Mouse (Mus musculus): ENCODE data around the gene Usp19. TPM values are rescaled to one million over a fixed set of nuclear protein-coding genes. Genes with fewer than 3 reads are reported as not detected.

The Usp19 gene
- polyA plus RNA-seq, 1 experiment from 2014 or later, result 43.8 TPM

- ATAC-seq (replicated peaks; ENCODE audit: low FRiP score, low read depth) (no peak), DNase-seq (ENCODE audit: low spot score) (no peak)
- TF ChIP-seq CTCF (IDR thresholded peaks at IDR 0.05; ENCODE audit: low read depth), result no peak
- Histone ChIP-seq H3K27ac (no peak overlapping the region), H3K4me2 (ENCODE audit: low read length) (no peak overlapping the region), H3K4me3 (replicated peaks; ENCODE audit: low read depth, low read length) (no peak overlapping the region), H3K36me3 (ENCODE audit: insufficient read depth, low read length) (peaks cover 64% of the 10 kb centered on the region), H3K9me3 (replicated peaks; ENCODE audit: low read length) (no peaks in the 10 kb centered on the region), H3K9ac (ENCODE audit: low read depth, low read length) (no peak overlapping the region), H3K27me3 (ENCODE audit: insufficient read depth, low read length) (no peaks in the 10 kb centered on the region), H3K4me1 (replicated peaks; ENCODE audit: insufficient read depth, low read length) (no peaks in the 10 kb centered on the region)
- WGBS, result 90% methylated on average over 1 of the region's 1 CpGs
Observed at GRCm38 (mm10) chr9:108531496-108531895, 41.1 kb downstream of the Usp19 start.

GRCm38 (mm10) chr9:108540846-108541245, 50.4 kb downstream of the Usp19 start:
- Histone ChIP-seq H3K36me3 (ENCODE audit: insufficient read depth, low read length) (peaks cover 71% of the 10 kb centered on the region), H3K27me3 (ENCODE audit: insufficient read depth, low read length) (no peaks in the 10 kb centered on the region), H3K9me3 (replicated peaks; ENCODE audit: low read length) (no peaks in the 10 kb centered on the region), H3K4me1 (replicated peaks; ENCODE audit: insufficient read depth, low read length) (no peaks in the 10 kb centered on the region), H3K27ac (no peak overlapping the region), H3K4me2 (ENCODE audit: low read length) (no peak overlapping the region), H3K4me3 (replicated peaks; ENCODE audit: low read depth, low read length) (no peak overlapping the region), H3K9ac (ENCODE audit: low read depth, low read length) (no peak overlapping the region)
- no peak for TF ChIP-seq CTCF (IDR thresholded peaks at IDR 0.05; ENCODE audit: low read depth)
- ATAC-seq (replicated peaks; ENCODE audit: low FRiP score, low read depth) (no peak), DNase-seq (ENCODE audit: low spot score) (no peak)

- no peak for ATAC-seq (replicated peaks; ENCODE audit: low FRiP score, low read depth)
- H3K4me3 ChIP-seq (replicated peaks; ENCODE audit: low read depth, low read length), result no peak overlapping the region
- no peaks in the 10 kb centered on the region for H3K4me1 ChIP-seq (replicated peaks; ENCODE audit: insufficient read depth, low read length)
- H3K27ac ChIP-seq, result no peak overlapping the region
- no peak overlapping the region for H3K4me2 ChIP-seq (ENCODE audit: low read length)
- WGBS, result 93% methylated on average over 3 of the region's 3 CpGs
- no peak for DNase-seq (ENCODE audit: low spot score)
- H3K9ac ChIP-seq (ENCODE audit: low read depth, low read length), result no peak overlapping the region
- no peak for TF ChIP-seq CTCF (IDR thresholded peaks at IDR 0.05; ENCODE audit: low read depth)
- no peaks in the 10 kb centered on the region for H3K27me3 ChIP-seq (ENCODE audit: insufficient read depth, low read length)
- H3K36me3 ChIP-seq (ENCODE audit: insufficient read depth, low read length), result peaks cover 77% of the 10 kb centered on the region
- H3K9me3 ChIP-seq (replicated peaks; ENCODE audit: low read length), result no peaks in the 10 kb centered on the region
Observed at GRCm38 (mm10) chr9:108545986-108546385, 55.6 kb downstream of the Usp19 start.

GRCm38 (mm10) chr9:108546875-108547274, 56.5 kb downstream of the Usp19 start:
- H3K27ac ChIP-seq, result no peak overlapping the region
- peaks cover 71% of the 10 kb centered on the region for H3K36me3 ChIP-seq (ENCODE audit: insufficient read depth, low read length)
- H3K4me1 ChIP-seq (replicated peaks; ENCODE audit: insufficient read depth, low read length), result no peaks in the 10 kb centered on the region
- no peak overlapping the region for H3K4me3 ChIP-seq (replicated peaks; ENCODE audit: low read depth, low read length)
- H3K4me2 ChIP-seq (ENCODE audit: low read length), result no peak overlapping the region
- H3K27me3 ChIP-seq (ENCODE audit: insufficient read depth, low read length), result no peaks in the 10 kb centered on the region
- H3K9ac ChIP-seq (ENCODE audit: low read depth, low read length), result no peak overlapping the region
- ATAC-seq (replicated peaks; ENCODE audit: low FRiP score, low read depth) (no peak), DNase-seq (ENCODE audit: low spot score) (no peak)
- no peak for TF ChIP-seq CTCF (IDR thresholded peaks at IDR 0.05; ENCODE audit: low read depth)
- no peaks in the 10 kb centered on the region for H3K9me3 ChIP-seq (replicated peaks; ENCODE audit: low read length)
- 83% methylated on average over 1 of the region's 1 CpGs for WGBS

Other genes with a start within 250 kb of the Usp19 start
- 165 and 170 TPM in 2 replicates for gene Dag1, start 226.6 kb upstream of the Usp19 start, polyA plus RNA-seq (2015; fragmentation: Nextera tagmentation; extraction: Ambion mirVana)
- 30.1 and 34.5 TPM in 2 replicates for gene Nicn1, start 200.2 kb upstream of the Usp19 start, polyA plus RNA-seq (2015; fragmentation: Nextera tagmentation; extraction: Ambion mirVana)
- gene Amt, start 193.7 kb upstream of the Usp19 start, polyA plus RNA-seq (2015; fragmentation: Nextera tagmentation; extraction: Ambion mirVana), result 50.5 and 51.2 TPM in 2 replicates
- gene Rhoa, start 184.5 kb upstream of the Usp19 start, polyA plus RNA-seq (2015; fragmentation: Nextera tagmentation; extraction: Ambion mirVana), result 448 and 489 TPM in 2 replicates
- 47.5 and 49.0 TPM in 2 replicates for gene Tcta, start 184.4 kb upstream of the Usp19 start, polyA plus RNA-seq (2015; fragmentation: Nextera tagmentation; extraction: Ambion mirVana)
- 1,215 and 1,273 TPM in 2 replicates for gene Gpx1, start 151.7 kb upstream of the Usp19 start, polyA plus RNA-seq (2015; fragmentation: Nextera tagmentation; extraction: Ambion mirVana)
- 64.0 and 79.9 TPM in 2 replicates for gene Usp4, start 142.7 kb upstream of the Usp19 start, polyA plus RNA-seq (2015; fragmentation: Nextera tagmentation; extraction: Ambion mirVana)
- 0.17 and 0.66 TPM in 2 replicates for gene 1700102P08Rik, start 97.8 kb upstream of the Usp19 start, polyA plus RNA-seq (2015; fragmentation: Nextera tagmentation; extraction: Ambion mirVana)
- gene Ccdc36, start 62.1 kb upstream of the Usp19 start, polyA plus RNA-seq (2015; fragmentation: Nextera tagmentation; extraction: Ambion mirVana), result 0.91 and 0.96 TPM in 2 replicates
- gene BC048562, start 54.1 kb upstream of the Usp19 start, polyA plus RNA-seq (2015; fragmentation: Nextera tagmentation; extraction: Ambion mirVana), result not detected in 2 replicates
- 49.5 and 55.3 TPM in 2 replicates for gene Ccdc71, start 30.1 kb upstream of the Usp19 start, polyA plus RNA-seq (2015; fragmentation: Nextera tagmentation; extraction: Ambion mirVana)
- gene Klhdc8b, start 29.0 kb upstream of the Usp19 start, polyA plus RNA-seq (2015; fragmentation: Nextera tagmentation; extraction: Ambion mirVana), result 31.1 and 33.5 TPM in 2 replicates
- 35.6 and 38.9 TPM in 2 replicates for gene Lamb2, start 10.9 kb upstream of the Usp19 start, polyA plus RNA-seq (2015; fragmentation: Nextera tagmentation; extraction: Ambion mirVana)
- 87.9 and 94.1 TPM in 2 replicates for gene Qars, start 17.1 kb downstream of the Usp19 start, polyA plus RNA-seq (2015; fragmentation: Nextera tagmentation; extraction: Ambion mirVana)
- 87.2 and 87.9 TPM in 2 replicates for gene Qrich1, start 26.2 kb downstream of the Usp19 start, polyA plus RNA-seq (2015; fragmentation: Nextera tagmentation; extraction: Ambion mirVana)
- gene Impdh2, start 69.7 kb downstream of the Usp19 start, polyA plus RNA-seq (2015; fragmentation: Nextera tagmentation; extraction: Ambion mirVana), result 118 and 132 TPM in 2 replicates
- gene Ndufaf3, start 76.8 kb downstream of the Usp19 start, polyA plus RNA-seq (2015; fragmentation: Nextera tagmentation; extraction: Ambion mirVana), result 67.7 and 69.2 TPM in 2 replicates
- gene Dalrd3, start 79.3 kb downstream of the Usp19 start, polyA plus RNA-seq (2015; fragmentation: Nextera tagmentation; extraction: Ambion mirVana), result 102 and 114 TPM in 2 replicates
- 67.6 and 75.9 TPM in 2 replicates for gene Wdr6, start 88.1 kb downstream of the Usp19 start, polyA plus RNA-seq (2015; fragmentation: Nextera tagmentation; extraction: Ambion mirVana)
- 8.3 and 8.6 TPM in 2 replicates for gene P4htm, start 107.1 kb downstream of the Usp19 start, polyA plus RNA-seq (2015; fragmentation: Nextera tagmentation; extraction: Ambion mirVana)
- 36.6 and 37.9 TPM in 2 replicates for gene Arih2, start 158.8 kb downstream of the Usp19 start, polyA plus RNA-seq (2015; fragmentation: Nextera tagmentation; extraction: Ambion mirVana)
- gene Slc25a20, start 171.5 kb downstream of the Usp19 start, polyA plus RNA-seq (2015; fragmentation: Nextera tagmentation; extraction: Ambion mirVana), result 73.6 and 88.3 TPM in 2 replicates
- gene Prkar2a, start 198.7 kb downstream of the Usp19 start, polyA plus RNA-seq (2015; fragmentation: Nextera tagmentation; extraction: Ambion mirVana), result 18.0 and 18.6 TPM in 2 replicates